Comparison of ENCODE assay signal across 20 mouse cellular contexts in the genomic region with DNA sequence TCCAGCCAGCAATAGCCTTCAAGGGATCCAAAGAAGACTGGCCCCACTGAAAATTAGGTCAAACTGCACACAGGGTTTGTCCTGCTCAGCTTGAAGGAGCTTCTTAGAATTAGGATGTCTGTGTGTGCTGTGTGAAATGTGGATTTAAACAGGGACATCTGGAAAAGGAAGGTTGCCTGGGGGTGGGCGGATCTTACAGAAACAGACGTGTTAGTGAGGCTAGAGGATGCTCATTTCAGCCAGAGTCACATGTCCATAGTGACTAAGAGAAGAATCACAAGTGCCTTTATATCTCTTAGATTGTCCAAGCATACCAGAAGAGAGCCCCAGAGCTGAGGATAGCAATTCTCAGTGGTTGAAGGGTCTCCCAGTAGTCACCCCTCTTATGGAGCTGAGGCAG. TPM values are rescaled to one million over a fixed set of nuclear protein-coding genes. Genes with fewer than 3 reads are reported as not detected.
DNase-seq lines count a peak whose midpoint lies in the region; ATAC-seq lines count a peak whose summit lies in the region.
"Had no signal": no experiment of that assay in that cellular context is flagged by ENCODE, and none has a peak within 500 bp of the region (broad histone marks: within the 10 kb centered on the region; RNA-seq: fewer than 3 reads in every experiment).

No protein-coding gene starts in this region.

- ATAC-seq in frontal cortex, adult (ENCODE audit: low TSS enrichment): peak; percentile 82
- ATAC-seq in limb, embryonic 13.5 days (ENCODE audit: low FRiP score, low read depth): no peak
- ATAC-seq in heart, embryonic 11.5 days (replicated peaks; ENCODE audit: insufficient number of reproducible peaks, low FRiP score, low TSS enrichment): no peak
- ATAC-seq: forebrain, embryonic 14.5 days; lung, postnatal 0 days had no signal

- no peaks in the 10 kb centered on the region for H3K9me3 ChIP-seq in limb, embryonic 13.5 days
- H3K9me3 ChIP-seq in limb, embryonic 10.5 days (replicated peaks): no peaks in the 10 kb centered on the region
- H3K9me3 ChIP-seq in heart, embryonic 11.5 days (replicated peaks; ENCODE audit: control insufficient read depth, low read length): no peaks in the 10 kb centered on the region
- H3K9me3 ChIP-seq: stomach, embryonic 15.5 days had no signal

- H3K4me3 ChIP-seq in limb, embryonic 13.5 days: no peak overlapping the region
- H3K4me3 ChIP-seq in limb, embryonic 10.5 days: no peak overlapping the region
- H3K4me3 ChIP-seq in heart, embryonic 11.5 days (ENCODE audit: low read depth, low read length): no peak overlapping the region
- H3K4me3 ChIP-seq: stomach, embryonic 15.5 days had no signal

- no peaks in the 10 kb centered on the region for H3K36me3 ChIP-seq in limb, embryonic 13.5 days
- H3K36me3 ChIP-seq in limb, embryonic 10.5 days: no peaks in the 10 kb centered on the region
- H3K36me3 ChIP-seq in heart, embryonic 11.5 days (ENCODE audit: control insufficient read depth, insufficient read depth, low read length): 0 out of 2 replicates have a peak, but pooled peaks cover 2% of the 10 kb centered on the region

- H3K27me3 ChIP-seq in limb, embryonic 13.5 days: no peaks in the 10 kb centered on the region
- H3K27me3 ChIP-seq in limb, embryonic 10.5 days (ENCODE audit: low read depth, poor library complexity, severe bottlenecking): no peaks in the 10 kb centered on the region
- H3K27me3 ChIP-seq in heart, embryonic 11.5 days (ENCODE audit: control insufficient read depth, insufficient read depth, low read length): no peaks in the 10 kb centered on the region
- H3K27me3 ChIP-seq: stomach, embryonic 15.5 days had no signal

- no peak overlapping the region for H3K4me2 ChIP-seq in limb, embryonic 13.5 days (replicated peaks)
- H3K4me2 ChIP-seq in heart, embryonic 11.5 days: no peak overlapping the region
- H3K4me2 ChIP-seq: stomach, embryonic 15.5 days had no signal

- peak overlapping the region; percentile 22; the same call in 1 of the 2 replicates for H3K27ac ChIP-seq in limb, embryonic 13.5 days
- H3K27ac ChIP-seq in limb, embryonic 10.5 days: no peak overlapping the region
- H3K27ac ChIP-seq in heart, embryonic 11.5 days (ENCODE audit: low read depth, low read length): no peak overlapping the region
- H3K27ac ChIP-seq: stomach, embryonic 15.5 days had no signal

- 68% methylated on average over 2 of the region's 2 CpGs for WGBS in limb, embryonic 13.5 days
- WGBS in limb, embryonic 10.5 days: 82% methylated on average over 2 of the region's 2 CpGs
- 51% methylated on average over 2 of the region's 2 CpGs for WGBS in heart, embryonic 11.5 days (ENCODE audit: insufficient replicate concordance)

- H3K9ac ChIP-seq in limb, embryonic 13.5 days: no peak overlapping the region
- H3K9ac ChIP-seq in heart, embryonic 11.5 days (ENCODE audit: low read depth, low read length): no peak overlapping the region
- H3K9ac ChIP-seq: stomach, embryonic 15.5 days had no signal

- peaks cover 5% of the 10 kb centered on the region; the same call in 1 of the 2 replicates for H3K4me1 ChIP-seq in limb, embryonic 13.5 days
- H3K4me1 ChIP-seq in limb, embryonic 10.5 days: peaks cover 4% of the 10 kb centered on the region; the same call in 1 of the 2 replicates
- no peaks in the 10 kb centered on the region; the same call in 1 of the 2 replicates for H3K4me1 ChIP-seq in heart, embryonic 11.5 days (ENCODE audit: control insufficient read depth, insufficient read depth, low read length)
- H3K4me1 ChIP-seq: stomach, embryonic 15.5 days had no signal

- no peak for DNase-seq in frontal cortex, postnatal 10 days (ENCODE audit: low spot score in 2 of 2)
- no peak for DNase-seq in limb, embryonic 10.5 days (ENCODE audit: low spot score)
- peak; percentile 18 for DNase-seq in right cerebral cortex, postnatal 25 days
- DNase-seq in right cerebral cortex, postnatal 10 days (ENCODE audit: low spot score in 2 of 2): no peak
- DNase-seq in telencephalon, adult 2 months (ENCODE audit: low read depth, low spot score): peak; percentile 60
- DNase-seq: cerebellum, adult 2 months; gastrocnemius, postnatal 10 days; heart, postnatal 4 days; kidney, adult 18-20 months; kidney, postnatal 10 days; layer of hippocampus, postnatal 36 days; liver; midbrain, embryonic 14.5 days; thymus, adult 2 months had no signal

RNA-seq across cellular contexts. Expression of gene Atp8b5, which starts 18.1 kb away (rescaled TPM):
- polyA plus RNA-seq in limb, embryonic 13.5 days (2015; fragmentation: Nextera tagmentation; extraction: Ambion mirVana): 0.70 and 0.71 TPM in 2 replicates
- polyA plus RNA-seq in limb, embryonic 10.5 days (2016; fragmentation: Nextera tagmentation; extraction: Ambion mirVana): 0.14 and 0.45 TPM in 2 replicates
- 0.27 TPM in 1 of 2 replicates, not detected in the other for polyA plus RNA-seq in heart, embryonic 11.5 days (2014; fragmentation: Nextera tagmentation; extraction: Ambion mirVana)

Comparison
In these comparisons a context has a peak if more than half of its experiments do, and no peak if none do; other contexts are left out.
1. DNase-seq: peak in right cerebral cortex, postnatal 25 days (single experiment) and telencephalon, adult 2 months (single experiment); none in frontal cortex, postnatal 10 days (0 of 2), limb, embryonic 10.5 days (single experiment) and right cerebral cortex, postnatal 10 days (0 of 2).